Mouse (Mus musculus): ENCODE data around the gene Krtap4-16. TPM values are rescaled to one million over a fixed set of nuclear protein-coding genes. Genes with fewer than 3 reads are reported as not detected.
"Not testable (repeated sequence)": the region's sequence is repeated elsewhere in the genome, so short reads cannot be mapped to it uniquely, and the experiment has no call there.

Gene Krtap4-16
- not detected in 2 replicates for polyA plus RNA-seq (2012; rRNA removed)

DNA sequence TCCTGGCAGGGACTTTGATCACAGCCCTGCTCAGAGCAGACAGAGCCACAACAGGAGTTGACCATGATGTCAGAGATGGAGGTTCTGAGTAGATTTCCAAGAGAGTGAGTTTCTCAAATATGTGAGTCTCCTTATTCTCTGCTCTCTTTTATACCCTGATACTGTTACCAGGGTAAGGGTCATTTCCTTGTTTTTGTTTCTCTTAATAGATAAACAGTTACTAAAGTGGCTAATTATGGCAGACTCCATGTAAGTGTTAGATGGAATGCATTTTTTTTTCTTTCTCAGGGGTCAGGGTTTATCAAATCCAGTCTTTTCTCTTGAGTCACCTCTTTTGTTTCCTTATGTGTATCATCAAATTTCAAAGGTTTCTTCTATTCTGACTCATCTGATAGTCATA is at the start of gene Krtap4-16:
Gene Krtap4-16 (minus strand): TSS at position 101 of the 400 bp plus-strand sequence.
- Histone ChIP-seq H3K27me3 (ENCODE audit: control insufficient read depth, insufficient read depth, low read length) (no peaks in the 10 kb centered on the region), H3K4me3 (replicated peaks; ENCODE audit: insufficient read depth, low read depth, low read length) (no peak within 1 kb of the TSS), H3K4me1 (ENCODE audit: control insufficient read depth, insufficient read depth, low read length) (no peaks in the 10 kb centered on the region), H3K27ac (ENCODE audit: insufficient read depth, low read length) (no peak within 1 kb of the TSS)
- no peak for TF ChIP-seq POLR2A (IDR thresholded peaks at IDR 0.05; ENCODE audit: borderline replicate concordance, insufficient read depth, low read length)
- no peak for TF ChIP-seq CTCF (IDR thresholded peaks at IDR 0.05; ENCODE audit: borderline replicate concordance, insufficient read depth, low read depth, low read length)
- no peak for DNase-seq

DNA sequence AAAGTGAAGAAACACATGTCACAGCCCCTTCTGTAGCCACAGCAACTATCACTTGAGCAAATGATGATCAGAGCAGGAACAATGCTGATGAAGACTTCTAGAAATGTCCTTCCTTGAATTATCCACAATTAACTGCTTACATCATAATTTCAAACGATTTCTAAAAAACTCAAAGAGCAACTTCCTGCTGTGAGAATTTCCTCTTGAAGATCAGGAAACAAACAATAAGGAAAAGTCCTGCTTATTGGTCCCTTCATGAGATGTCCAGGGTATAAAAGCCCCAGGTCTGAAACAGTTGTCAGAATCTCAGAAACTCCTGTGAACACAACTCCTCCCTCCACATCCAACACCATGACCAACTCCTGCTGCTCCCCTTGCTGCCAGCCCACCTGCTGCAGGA is 27.5 kb upstream of the Krtap4-16 start, which contains the start of gene Gm11567:
Gene Gm11567 (plus strand): TSS at position 301 of the 400 bp plus-strand sequence.
- WGBS = 37% methylated on average over 1 of the region's 1 CpGs
- not testable (repeated sequence) for H3K4me1 ChIP-seq (ENCODE audit: control insufficient read depth, insufficient read depth, low read length); H3K4me3 ChIP-seq (replicated peaks; ENCODE audit: insufficient read depth, low read depth, low read length); DNase-seq; H3K27ac ChIP-seq (ENCODE audit: insufficient read depth, low read length); H3K27me3 ChIP-seq (ENCODE audit: control insufficient read depth, insufficient read depth, low read length)

DNA sequence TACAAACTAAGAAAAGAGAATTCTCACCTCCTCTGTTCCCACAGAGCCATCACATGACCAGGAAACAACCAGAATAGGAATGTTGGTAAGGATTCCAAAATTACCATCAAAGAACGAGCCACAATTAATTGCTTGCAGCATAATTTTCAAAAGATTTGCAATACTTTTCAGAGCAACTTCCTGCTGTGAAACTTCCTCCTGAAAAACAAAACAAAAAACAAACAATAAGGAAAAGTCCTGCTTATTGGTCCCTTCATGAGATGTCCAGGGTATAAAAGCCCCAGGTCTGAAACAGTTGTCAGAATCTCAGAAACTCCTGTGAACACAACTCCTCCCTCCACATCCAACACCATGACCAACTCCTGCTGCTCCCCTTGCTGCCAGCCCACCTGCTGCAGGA is 21.7 kb upstream of the Krtap4-16 start, which contains the start of gene Krtap9-1:
Gene Krtap9-1 (plus strand): TSS at position 301 of the 400 bp plus-strand sequence.
- H3K27me3 ChIP-seq (ENCODE audit: control insufficient read depth, insufficient read depth, low read length); DNase-seq; H3K27ac ChIP-seq (ENCODE audit: insufficient read depth, low read length); H3K4me1 ChIP-seq (ENCODE audit: control insufficient read depth, insufficient read depth, low read length); H3K4me3 ChIP-seq (replicated peaks; ENCODE audit: insufficient read depth, low read depth, low read length): not testable (repeated sequence)
- 59% methylated on average over 1 of the region's 1 CpGs for whole genome bisulfite sequencing

DNA sequence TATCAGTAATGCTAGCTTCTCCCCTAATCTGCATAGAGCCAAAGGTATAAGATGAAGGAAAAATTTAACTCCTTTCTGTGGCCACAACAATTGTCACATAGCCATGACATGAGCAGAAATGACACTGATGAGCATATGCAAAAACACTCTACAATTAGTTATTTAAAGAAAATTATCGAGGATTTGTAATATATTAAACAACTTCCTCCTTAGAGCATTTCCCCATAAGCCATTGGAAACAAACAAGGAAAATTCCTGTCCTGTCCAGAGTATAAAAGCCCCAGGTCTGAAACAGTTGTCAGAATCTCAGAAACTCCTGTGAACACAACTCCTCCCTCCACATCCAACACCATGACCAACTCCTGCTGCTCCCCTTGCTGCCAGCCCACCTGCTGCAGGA is 12.8 kb upstream of the Krtap4-16 start, which contains the start of gene Gm11559:
Gene Gm11559 (plus strand): TSS at position 301 of the 400 bp plus-strand sequence.
- H3K4me1 ChIP-seq (ENCODE audit: control insufficient read depth, insufficient read depth, low read length); H3K27me3 ChIP-seq (ENCODE audit: control insufficient read depth, insufficient read depth, low read length); H3K4me3 ChIP-seq (replicated peaks; ENCODE audit: insufficient read depth, low read depth, low read length); DNase-seq; H3K27ac ChIP-seq (ENCODE audit: insufficient read depth, low read length): not testable (repeated sequence)
- 53% methylated on average over 1 of the region's 1 CpGs for WGBS

DNA sequence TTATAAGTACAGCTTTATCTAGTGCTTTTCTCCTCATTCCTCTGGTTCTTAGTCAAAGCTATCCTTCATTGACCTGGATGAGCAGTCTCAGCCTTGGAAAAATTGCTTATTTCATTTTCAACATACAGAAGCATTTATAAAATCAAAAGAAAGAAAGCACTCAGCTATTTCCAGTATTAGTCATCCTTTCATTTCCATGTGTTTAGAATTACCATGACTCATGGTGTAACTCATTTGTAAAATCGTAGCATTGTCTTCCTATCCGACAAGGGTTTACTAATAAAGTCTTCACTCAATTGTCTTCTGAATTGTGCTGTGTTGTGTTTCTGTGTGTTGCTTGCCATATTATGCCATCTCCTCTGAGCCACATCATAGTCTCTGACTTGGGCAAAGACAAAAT is 7.4 kb upstream of the Krtap4-16 start:
- TF ChIP-seq CTCF (IDR thresholded peaks at IDR 0.05; ENCODE audit: borderline replicate concordance, insufficient read depth, low read depth, low read length) = no peak
- no peak for TF ChIP-seq POLR2A (IDR thresholded peaks at IDR 0.05; ENCODE audit: borderline replicate concordance, insufficient read depth, low read length)
- H3K4me3 ChIP-seq (replicated peaks; ENCODE audit: insufficient read depth, low read depth, low read length) = no peak overlapping the region
- no peak overlapping the region for H3K27ac ChIP-seq (ENCODE audit: insufficient read depth, low read length)
- DNase-seq = no peak
- H3K27me3 ChIP-seq (ENCODE audit: control insufficient read depth, insufficient read depth, low read length) = no peaks in the 10 kb centered on the region
- no peaks in the 10 kb centered on the region for H3K4me1 ChIP-seq (ENCODE audit: control insufficient read depth, insufficient read depth, low read length)
- 81% methylated on average over 2 of the region's 2 CpGs for whole genome bisulfite sequencing

DNA sequence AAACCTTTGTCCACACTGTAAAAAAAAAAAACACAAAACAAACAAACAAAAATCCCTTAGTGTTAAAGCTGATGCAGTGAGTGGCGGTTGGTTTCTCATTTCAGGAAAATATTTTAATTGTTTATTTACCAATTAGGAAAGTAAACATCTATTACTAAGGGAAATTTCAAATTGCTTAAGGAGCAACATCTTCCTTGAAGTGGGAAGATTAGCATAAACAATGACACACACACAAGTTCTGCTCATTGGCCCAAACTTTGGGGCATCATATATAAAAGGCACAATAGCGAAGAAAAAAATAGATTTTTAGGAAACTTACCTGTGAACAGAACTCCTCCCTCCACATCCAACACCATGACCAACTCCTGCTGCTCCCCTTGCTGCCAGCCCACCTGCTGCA is 6.2 kb upstream of the Krtap4-16 start, which contains the start of gene Gm11568:
Gene Gm11568 (plus strand): TSS at position 301 of the 400 bp plus-strand sequence.
- no peak within 1 kb of the TSS for H3K4me3 ChIP-seq (replicated peaks; ENCODE audit: insufficient read depth, low read depth, low read length)
- TF ChIP-seq POLR2A (IDR thresholded peaks at IDR 0.05; ENCODE audit: borderline replicate concordance, insufficient read depth, low read length) (no peak), CTCF (IDR thresholded peaks at IDR 0.05; ENCODE audit: borderline replicate concordance, insufficient read depth, low read depth, low read length) (no peak)
- H3K27ac ChIP-seq (ENCODE audit: insufficient read depth, low read length) = no peak within 1 kb of the TSS
- DNase-seq = no peak
- H3K27me3 ChIP-seq (ENCODE audit: control insufficient read depth, insufficient read depth, low read length) = no peaks in the 10 kb centered on the region
- no peaks in the 10 kb centered on the region for H3K4me1 ChIP-seq (ENCODE audit: control insufficient read depth, insufficient read depth, low read length)
- 93% methylated on average over 2 of the region's 2 CpGs for WGBS

DNA sequence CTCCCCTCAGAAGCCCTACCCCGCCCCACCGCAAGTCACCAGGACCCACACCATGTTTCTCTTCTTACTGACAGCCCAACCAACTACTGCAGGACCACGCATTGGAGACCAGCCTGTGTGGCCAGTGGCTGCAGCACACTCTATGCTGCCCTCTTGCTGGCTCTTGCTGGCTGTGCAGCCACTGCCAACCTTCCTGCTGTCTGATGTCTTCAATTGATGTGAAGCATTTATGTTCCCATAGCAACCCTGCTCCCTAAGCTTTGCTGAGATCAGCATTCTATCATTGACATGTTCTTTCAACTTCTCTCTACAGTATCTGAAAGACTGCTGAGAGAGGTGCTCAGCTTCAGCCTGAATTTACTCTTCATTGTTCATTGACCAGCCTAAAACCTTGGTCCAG is 2.7 kb upstream of the Krtap4-16 start:
- DNase-seq = no peak
- Histone ChIP-seq H3K27ac (ENCODE audit: insufficient read depth, low read length) (no peak overlapping the region), H3K4me1 (ENCODE audit: control insufficient read depth, insufficient read depth, low read length) (no peaks in the 10 kb centered on the region), H3K4me3 (replicated peaks; ENCODE audit: insufficient read depth, low read depth, low read length) (no peak overlapping the region), H3K27me3 (ENCODE audit: control insufficient read depth, insufficient read depth, low read length) (no peaks in the 10 kb centered on the region)
- 64% methylated on average over 3 of the region's 3 CpGs for WGBS
- no peak for TF ChIP-seq CTCF (IDR thresholded peaks at IDR 0.05; ENCODE audit: borderline replicate concordance, insufficient read depth, low read depth, low read length)
- no peak for TF ChIP-seq POLR2A (IDR thresholded peaks at IDR 0.05; ENCODE audit: borderline replicate concordance, insufficient read depth, low read length)

DNA sequence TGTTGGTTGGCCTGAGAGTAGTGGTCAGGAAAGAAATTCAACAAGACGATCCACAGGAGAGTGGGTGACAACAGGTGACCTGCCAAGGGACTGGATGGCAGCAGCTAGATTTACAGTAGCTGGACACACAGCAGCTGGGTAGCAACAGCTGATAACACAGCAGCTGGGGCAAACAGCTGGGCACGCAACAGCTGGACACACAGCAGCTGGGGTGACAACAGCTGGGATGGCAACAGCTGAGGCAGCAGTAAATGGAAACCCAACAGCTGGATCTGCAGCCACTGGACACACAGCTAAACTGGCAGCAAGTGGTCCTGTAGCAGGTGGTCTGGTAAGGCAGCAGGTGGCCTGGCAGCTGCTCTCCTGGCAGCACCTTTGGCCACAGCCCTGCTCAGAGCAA is 4.7 kb downstream of the Krtap4-16 start:
- Histone ChIP-seq H3K4me1 (ENCODE audit: control insufficient read depth, insufficient read depth, low read length) (no peaks in the 10 kb centered on the region), H3K4me3 (replicated peaks; ENCODE audit: insufficient read depth, low read depth, low read length) (no peak overlapping the region), H3K27ac (ENCODE audit: insufficient read depth, low read length) (no peak overlapping the region), H3K27me3 (ENCODE audit: control insufficient read depth, insufficient read depth, low read length) (no peaks in the 10 kb centered on the region)
- 92% methylated on average over 2 of the region's 2 CpGs for WGBS
- TF ChIP-seq POLR2A (IDR thresholded peaks at IDR 0.05; ENCODE audit: borderline replicate concordance, insufficient read depth, low read length) (no peak), CTCF (IDR thresholded peaks at IDR 0.05; ENCODE audit: borderline replicate concordance, insufficient read depth, low read depth, low read length) (no peak)
- DNase-seq = no peak

DNA sequence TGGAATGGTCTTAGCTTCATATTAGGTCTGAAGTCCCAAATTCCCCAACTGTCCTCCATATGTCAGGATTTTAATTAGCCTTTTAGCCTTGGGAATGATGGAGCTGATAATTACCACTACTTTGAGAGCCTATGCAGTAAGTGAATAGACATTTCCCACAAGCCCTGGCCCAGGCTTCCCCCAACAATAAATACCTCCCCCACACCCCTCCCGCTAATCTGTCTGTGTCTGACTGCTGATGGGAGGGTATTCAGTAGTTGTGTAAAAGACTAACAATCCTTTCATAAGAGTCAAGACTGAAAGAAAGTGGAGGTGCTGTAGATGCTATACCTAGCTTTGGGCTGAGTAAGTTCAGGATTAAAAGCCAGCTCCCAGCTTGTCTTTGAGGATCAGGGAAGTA is 9.2 kb downstream of the Krtap4-16 start:
- no peaks in the 10 kb centered on the region for H3K27me3 ChIP-seq (ENCODE audit: control insufficient read depth, insufficient read depth, low read length)
- H3K27ac ChIP-seq (ENCODE audit: insufficient read depth, low read length) = no peak overlapping the region
- no peak overlapping the region for H3K4me3 ChIP-seq (replicated peaks; ENCODE audit: insufficient read depth, low read depth, low read length)
- 86% methylated on average over 1 of the region's 1 CpGs for WGBS
- DNase-seq = no peak
- no peaks in the 10 kb centered on the region for H3K4me1 ChIP-seq (ENCODE audit: control insufficient read depth, insufficient read depth, low read length)
- no peak for TF ChIP-seq POLR2A (IDR thresholded peaks at IDR 0.05; ENCODE audit: borderline replicate concordance, insufficient read depth, low read length)
- no peak for TF ChIP-seq CTCF (IDR thresholded peaks at IDR 0.05; ENCODE audit: borderline replicate concordance, insufficient read depth, low read depth, low read length)
